Mouse (Mus musculus): ENCODE data around the gene Fshr.

DNA sequence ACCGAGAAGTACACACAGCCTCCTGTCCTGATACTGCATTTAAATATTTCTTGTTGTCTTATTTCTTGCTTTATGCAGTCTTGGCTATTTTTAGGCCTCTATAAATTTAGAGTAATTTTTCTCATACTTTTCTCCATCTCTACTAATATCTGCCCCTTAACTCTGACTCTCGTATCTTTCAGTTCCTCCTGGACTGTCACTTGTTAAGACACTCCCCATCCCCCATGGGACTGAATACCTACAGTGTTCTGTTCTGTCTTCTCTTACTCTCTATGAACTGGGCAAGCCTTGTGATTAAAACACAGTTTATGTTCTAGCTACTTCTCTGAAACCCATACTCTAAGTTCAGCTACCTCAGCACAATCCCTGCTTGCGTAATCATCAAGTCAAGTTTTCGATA is 209.2 kb downstream of the Fshr start:
- TF ChIP-seq POLR2A (IDR thresholded peaks at IDR 0.05; ENCODE audit: low read depth, low read length) (no peak), CTCF (conservative IDR thresholded peaks at IDR 0.05; ENCODE audit: insufficient read depth, insufficient read length, low read depth, low read length) (no peak)
